Mouse (Mus musculus) midbrain, embryonic 14.5 days (tissue): ENCODE data around the gene Cadps2. TPM values are rescaled to one million over a fixed set of nuclear protein-coding genes. Genes with fewer than 3 reads are reported as not detected.
A peak's percentile ranks its signal among the peaks of the same experiment; 100 is the strongest.

Experiments
- ATAC-seq: fragments of 200-750 bp; cut with Nextera tagmentation; 2 replicates; pipeline ENCODE4 v1.8.0; 2017; ENCODE audit warnings: moderate number of reproducible peaks, moderate library complexity; ENCODE audit not compliant: low FRiP score, low TSS enrichment
- DNase-seq: peaks from one replicate; pipeline ENCODE4 v3.0.0-alpha.2; 2015
- H3K27ac ChIP-seq: fragments of 300-500 bp; sonication (generic); replicated peaks from 2 replicates; pipeline ENCODE4 v1.5.1; 2014; ENCODE audit warnings: mild to moderate bottlenecking, low read depth, low read length, moderate library complexity
- H3K27me3 ChIP-seq: fragments of 300-500 bp; sonication (generic); 2 replicates; pipeline ENCODE4 v1.6.1; 2014; ENCODE audit warnings: low read length, control low read depth, mixed read lengths; ENCODE audit not compliant: control insufficient read depth, insufficient read depth
- H3K36me3 ChIP-seq: fragments of 300-500 bp; sonication (generic); 2 replicates; pipeline ENCODE4 v1.6.1; 2014; ENCODE audit warnings: low read length, control low read depth; ENCODE audit not compliant: control insufficient read depth, insufficient read depth
- H3K4me1 ChIP-seq: fragments of 300-500 bp; sonication (generic); 2 replicates; pipeline ENCODE4 v1.6.1; 2014; ENCODE audit warnings: mild to moderate bottlenecking, antibody characterized with exemption, low read length, control low read depth; ENCODE audit not compliant: control insufficient read depth, insufficient read depth
- H3K4me2 ChIP-seq: fragments of 300-500 bp; sonication (generic); 2 replicates; pipeline ENCODE4 v1.6.1; 2014; ENCODE audit warnings: mild to moderate bottlenecking, low read length, moderate library complexity
- H3K4me3 ChIP-seq: fragments of 300-500 bp; sonication (generic); replicated peaks from 2 replicates; pipeline ENCODE4 v1.5.1; 2014; ENCODE audit warnings: low read depth, low read length
- H3K9ac ChIP-seq: fragments of 300-500 bp; sonication (generic); replicated peaks from 2 replicates; pipeline ENCODE4 v1.6.1; 2014; ENCODE audit warnings: mild to moderate bottlenecking, low read length, moderate library complexity
- H3K9me3 ChIP-seq: fragments of 300-500 bp; sonication (generic); 2 replicates; pipeline ENCODE4 v1.6.1; 2016; ENCODE audit warnings: low read length, control low read depth, mixed read lengths; ENCODE audit not compliant: control insufficient read depth
- WGBS: fragments of 180-500 bp; shearing (Covaris S2); extraction: QIAGEN DNeasy Blood & Tissue Kit; methylation state at CpG from one replicate; pipeline ENCODE4 v1.1.7; 2014; 5-methylcytosine and 5-hydroxymethylcytosine counted together
- polyA plus RNA-seq: library from polyadenylated mRNA; unstranded; fragments of >200 nt; fragmentation: Nextera tagmentation; extraction: Ambion mirVana; gene quantifications from 2 replicates; pipeline ENCODE4 v1.2.1, GENCODE M21; 2014

The Cadps2 gene
- polyA plus RNA-seq, 1 experiment from 2014 or later: 9.5 TPM

DNA sequence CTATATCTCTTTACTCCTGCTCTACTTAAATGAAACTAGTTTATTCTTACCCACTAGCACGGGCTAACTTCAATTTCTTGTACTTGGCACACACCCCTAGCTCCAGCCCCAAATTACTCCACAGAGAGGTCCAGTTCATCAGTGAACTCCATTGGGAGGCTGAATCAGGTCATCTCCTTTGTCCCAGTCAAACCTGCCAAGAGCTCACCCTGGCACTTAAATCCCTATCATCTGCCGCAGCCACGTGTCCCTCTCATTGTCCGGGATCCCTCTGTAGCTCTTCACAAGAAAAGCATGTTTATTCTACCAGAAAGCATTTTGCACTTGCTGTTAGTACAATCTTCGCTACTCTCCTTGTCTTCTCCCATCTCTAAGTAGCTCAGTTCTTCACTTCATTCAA, 17.4 kb downstream of the Cadps2 start:
- Histone ChIP-seq H3K4me2 (no peak overlapping the region), H3K4me1 (no peaks in the 10 kb centered on the region), H3K4me3 (no peak overlapping the region), H3K9ac (no peak overlapping the region), H3K27me3 (no peaks in the 10 kb centered on the region), H3K9me3 (no peaks in the 10 kb centered on the region), H3K27ac (no peak overlapping the region), H3K36me3 (no peaks in the 10 kb centered on the region)
- DNase-seq (no peak), ATAC-seq (no peak)
- 80% methylated on average over 5 of the region's 5 CpGs for WGBS

DNA sequence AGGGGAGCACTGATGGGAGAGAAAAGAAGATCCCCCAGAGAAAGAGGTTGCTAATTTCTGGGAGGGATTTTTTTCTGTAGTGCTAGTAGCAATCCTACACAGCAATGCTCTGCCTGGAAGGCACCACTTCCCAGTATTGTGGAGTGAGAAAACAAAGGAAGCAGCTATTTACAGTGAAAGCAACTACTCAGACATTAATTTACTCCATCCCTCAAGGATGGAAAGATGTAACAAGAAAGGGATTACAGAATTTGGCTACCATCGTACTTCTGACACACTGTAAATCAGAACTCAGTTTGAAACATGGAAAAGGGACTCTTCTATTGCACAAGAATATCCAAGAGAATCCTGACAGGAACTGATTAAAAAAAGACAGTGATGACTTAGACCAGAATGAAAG, 29.1 kb downstream of the Cadps2 start:
- Histone ChIP-seq H3K9me3 (no peaks in the 10 kb centered on the region), H3K4me1 (no peaks in the 10 kb centered on the region), H3K27ac (no peak overlapping the region), H3K4me3 (no peak overlapping the region), H3K4me2 (no peak overlapping the region), H3K36me3 (no peaks in the 10 kb centered on the region), H3K27me3 (no peaks in the 10 kb centered on the region), H3K9ac (no peak overlapping the region)
- DNase-seq: no peak
- no peak for ATAC-seq
- WGBS: 85% methylated on average over 1 of the region's 1 CpGs

DNA sequence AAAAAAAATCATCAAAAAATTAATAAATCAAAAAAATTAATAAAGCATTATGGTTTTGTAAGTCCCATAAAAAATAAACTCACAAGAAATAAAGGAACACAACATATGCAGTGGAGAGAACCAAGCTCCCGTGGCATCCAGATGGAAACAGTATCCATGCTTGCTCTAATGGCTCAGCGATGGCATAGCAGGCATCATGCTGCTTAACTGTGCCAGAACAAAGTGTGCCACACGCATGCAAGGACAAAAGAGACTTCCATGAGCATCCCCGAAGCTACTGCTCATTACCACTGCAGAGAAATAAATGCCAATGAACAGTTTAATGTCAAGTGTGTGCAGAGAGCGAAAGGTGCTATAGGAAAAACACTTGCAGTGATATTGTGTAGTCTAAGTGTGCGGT, 29.9 kb downstream of the Cadps2 start:
- Histone ChIP-seq H3K4me2 (no peak overlapping the region), H3K9me3 (no peaks in the 10 kb centered on the region), H3K27ac (no peak overlapping the region), H3K36me3 (no peaks in the 10 kb centered on the region), H3K9ac (no peak overlapping the region), H3K4me1 (no peaks in the 10 kb centered on the region), H3K27me3 (no peaks in the 10 kb centered on the region), H3K4me3 (no peak overlapping the region)
- DNase-seq: no peak
- 86% methylated on average over 6 of the region's 6 CpGs for WGBS
- ATAC-seq: no peak

DNA sequence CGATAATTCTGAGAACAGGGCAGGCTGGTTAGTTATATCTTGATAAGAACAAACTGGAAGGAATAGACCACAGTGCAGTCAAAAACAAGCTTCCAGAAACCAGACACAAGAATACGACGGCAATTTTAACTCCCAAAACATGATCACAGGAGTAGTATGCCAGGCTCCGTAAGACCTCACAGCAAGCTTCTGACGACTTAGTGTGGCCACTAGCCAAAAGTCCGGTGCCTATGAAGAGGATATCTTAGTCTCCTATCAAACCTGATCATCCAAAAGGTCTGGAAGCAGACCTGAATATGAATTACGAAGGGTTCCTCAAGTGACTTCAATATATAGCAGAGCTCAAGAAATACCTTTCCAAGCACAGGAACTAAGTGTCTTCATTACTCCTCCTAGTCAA, 33.9 kb downstream of the Cadps2 start:
- Histone ChIP-seq H3K36me3 (no peaks in the 10 kb centered on the region), H3K4me1 (no peaks in the 10 kb centered on the region), H3K9me3 (no peaks in the 10 kb centered on the region), H3K9ac (no peak overlapping the region), H3K4me3 (no peak overlapping the region), H3K4me2 (no peak overlapping the region), H3K27me3 (no peaks in the 10 kb centered on the region), H3K27ac (no peak overlapping the region)
- WGBS: 91% methylated on average over 7 of the region's 7 CpGs
- ATAC-seq: no peak
- DNase-seq: no peak

- 90% methylated on average over 3 of the region's 3 CpGs for WGBS
- Histone ChIP-seq H3K9me3 (no peaks in the 10 kb centered on the region), H3K27ac (no peak overlapping the region), H3K36me3 (no peaks in the 10 kb centered on the region), H3K4me1 (no peaks in the 10 kb centered on the region), H3K4me2 (no peak overlapping the region), H3K27me3 (no peaks in the 10 kb centered on the region), H3K9ac (no peak overlapping the region), H3K4me3 (no peak overlapping the region)
- DNase-seq: no peak
- no peak for ATAC-seq
Observed at GRCm38 (mm10) chr6:23791822-23792221, 47.4 kb downstream of the Cadps2 start.

GRCm38 (mm10) chr6:23777641-23778040, 61.6 kb downstream of the Cadps2 start:
- 44% methylated on average over 1 of the region's 1 CpGs for WGBS
- Histone ChIP-seq H3K27ac (no peak overlapping the region), H3K4me2 (no peak overlapping the region), H3K36me3 (no peaks in the 10 kb centered on the region), H3K9ac (no peak overlapping the region), H3K9me3 (no peaks in the 10 kb centered on the region), H3K27me3 (no peaks in the 10 kb centered on the region), H3K4me3 (no peak overlapping the region), H3K4me1 (no peaks in the 10 kb centered on the region)
- ATAC-seq (no peak), DNase-seq (no peak)

DNA sequence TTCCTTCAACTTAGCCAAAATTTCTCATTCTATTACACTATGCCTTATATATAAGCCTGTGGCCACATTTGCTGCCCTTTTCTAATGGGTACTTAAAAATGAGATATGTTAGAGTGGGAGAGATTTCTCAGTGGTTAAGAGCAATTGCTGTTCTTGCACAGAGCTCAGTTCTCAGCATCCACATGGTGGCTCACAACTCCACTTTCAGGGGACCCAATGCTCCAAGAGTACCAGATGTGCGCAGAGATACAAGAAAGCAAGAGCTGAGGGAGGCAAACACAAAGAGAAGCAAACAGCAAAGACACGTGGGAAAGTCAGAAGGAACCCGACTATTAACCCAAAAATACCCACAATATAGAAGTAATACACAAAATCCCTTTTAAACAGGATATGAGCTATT, 77.0 kb downstream of the Cadps2 start:
- H3K9ac ChIP-seq: no peak overlapping the region
- 67% methylated on average over 3 of the region's 3 CpGs for WGBS
- no peaks in the 10 kb centered on the region for H3K27me3 ChIP-seq
- no peak overlapping the region for H3K27ac ChIP-seq
- H3K4me1 ChIP-seq: no peaks in the 10 kb centered on the region
- no peak overlapping the region for H3K4me3 ChIP-seq
- no peaks in the 10 kb centered on the region for H3K36me3 ChIP-seq
- peak; percentile 13 for DNase-seq
- H3K9me3 ChIP-seq: no peaks in the 10 kb centered on the region
- H3K4me2 ChIP-seq: no peak overlapping the region
- no peak for ATAC-seq

DNA sequence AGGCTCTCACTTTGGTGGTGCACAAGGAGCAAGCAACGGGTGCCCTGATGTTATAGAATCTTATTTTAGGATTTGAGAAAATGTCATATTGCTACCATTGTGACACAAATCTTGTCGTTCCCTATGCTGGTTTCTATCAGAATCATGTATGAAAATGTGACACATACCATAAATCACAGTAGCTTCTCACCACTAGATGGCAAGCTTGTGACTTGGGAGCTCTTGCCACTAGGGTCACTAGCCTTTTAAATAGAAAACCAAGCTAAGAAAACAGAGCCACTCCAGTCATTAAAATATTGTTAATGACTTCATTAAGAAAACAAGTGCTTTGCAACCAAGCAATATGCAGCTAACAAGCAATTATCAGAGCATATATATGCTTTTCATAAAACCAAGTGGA, 81.0 kb downstream of the Cadps2 start:
- 81% methylated on average over 2 of the region's 2 CpGs for WGBS

DNA sequence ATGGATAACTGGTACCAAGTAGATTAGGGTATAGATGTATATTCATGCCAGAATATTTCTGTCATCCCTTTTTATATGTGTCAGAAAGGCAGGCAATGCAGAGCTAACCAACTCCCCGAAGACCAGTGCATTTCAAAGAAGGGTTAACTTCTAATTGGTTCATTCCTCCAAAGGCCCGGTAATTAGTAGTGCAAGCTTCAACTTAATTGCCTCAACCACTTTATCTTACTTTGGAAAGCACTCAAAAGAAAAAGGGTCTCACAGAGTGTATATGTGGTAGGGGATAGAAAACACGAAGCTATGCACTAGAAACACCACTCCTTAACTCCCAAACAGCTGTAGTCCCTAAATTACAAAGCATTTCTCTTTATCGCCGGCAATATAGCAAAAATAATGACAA, 90.4 kb downstream of the Cadps2 start:
- Histone ChIP-seq H3K4me2 (no peak overlapping the region), H3K9me3 (no peaks in the 10 kb centered on the region), H3K4me3 (no peak overlapping the region), H3K27me3 (no peaks in the 10 kb centered on the region), H3K9ac (no peak overlapping the region), H3K36me3 (no peaks in the 10 kb centered on the region), H3K27ac (no peak overlapping the region), H3K4me1 (no peaks in the 10 kb centered on the region)
- DNase-seq (no peak), ATAC-seq (no peak)
- WGBS: 91% methylated on average over 5 of the region's 5 CpGs

More for the DNA sequence above, 81.0 kb downstream of the Cadps2 start:
- no peak for ATAC-seq
- Histone ChIP-seq H3K27me3 (no peaks in the 10 kb centered on the region), H3K4me1 (no peaks in the 10 kb centered on the region), H3K4me2 (no peak overlapping the region), H3K9me3 (no peaks in the 10 kb centered on the region), H3K9ac (no peak overlapping the region), H3K4me3 (no peak overlapping the region), H3K27ac (no peak overlapping the region), H3K36me3 (no peaks in the 10 kb centered on the region)
- peak; percentile 44 for DNase-seq
